Mouse (Mus musculus) bone marrow macrophage, adult 2 months (primary cell): ENCODE results near the gene Gm5767.

Source experiments
- CTCF ChIP-seq: IDR thresholded peaks from 2 replicates; pipeline ENCODE4 v1.5.1; 2012; ENCODE audit warnings: low read depth, mild to moderate bottlenecking, low read length, moderate library complexity
- POLR2A ChIP-seq: IDR thresholded peaks from 2 replicates; pipeline ENCODE4 v1.6.1; 2012; ENCODE audit warnings: mild to moderate bottlenecking, low read depth, low read length, borderline replicate concordance

DNA sequence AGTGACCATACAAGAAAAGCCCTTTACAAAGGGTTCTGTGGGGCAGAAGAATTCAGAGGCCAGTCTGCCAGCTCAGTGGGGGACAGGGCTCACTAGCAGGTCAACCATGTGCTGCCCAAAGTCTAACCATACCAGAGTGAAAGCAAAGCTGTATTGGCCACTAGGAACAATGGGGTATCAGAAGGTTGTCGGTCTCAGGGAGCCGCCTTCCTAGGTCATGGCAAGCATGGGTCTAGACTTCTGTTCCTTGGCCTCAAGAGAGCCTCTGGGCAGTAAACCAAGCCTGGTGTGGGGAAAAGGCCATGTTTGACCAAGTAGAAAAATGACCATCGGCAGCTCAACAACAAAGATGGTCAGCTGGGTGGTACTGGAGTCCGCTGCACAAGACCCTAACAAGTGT is 21.8 kb upstream of the Gm5767 start:
- no peak for TF ChIP-seq CTCF
- no peak for TF ChIP-seq POLR2A
